Mouse (Mus musculus): Measurements from ENCODE around the gene Ccdc149.

DNA sequence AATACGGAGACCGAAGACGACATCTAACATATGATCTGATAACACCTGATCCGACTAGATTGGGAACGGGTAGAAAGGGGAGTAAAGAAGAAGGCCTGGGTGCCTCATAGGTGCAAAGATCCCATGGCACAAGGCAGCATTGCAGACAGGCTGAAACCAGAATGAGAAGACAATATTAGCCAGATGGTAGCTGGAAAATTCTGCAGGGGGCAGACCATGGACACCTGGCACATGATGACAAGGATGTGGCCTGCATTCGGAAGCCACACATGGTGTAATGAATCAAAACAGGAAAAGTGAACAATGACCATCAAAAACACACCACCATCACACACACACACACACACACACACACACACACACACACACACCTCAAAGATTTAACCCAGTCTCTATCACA, 55.4 kb downstream of the Ccdc149 start:
- no peak for TF ChIP-seq POLR2A (IDR thresholded peaks at IDR 0.05; ENCODE audit: low read depth, low read length)
- TF ChIP-seq CTCF (IDR thresholded peaks at IDR 0.05; ENCODE audit: extremely low read depth, insufficient read length, insufficient replicate concordance, low read depth, low read length) = no peak

Measured in small intestine, adult 2 months (tissue).